Mouse (Mus musculus) heart, postnatal 0 days (tissue): Measurements from ENCODE around the gene Eid1.

ENCODE experiments used
- CTCF ChIP-seq: IDR thresholded peaks from 2 replicates; pipeline ENCODE4 v1.5.1; 2016; ENCODE audit warnings: antibody characterized with exemption, control low read depth, low read depth
- EP300 ChIP-seq: IDR thresholded peaks from 2 replicates; pipeline ENCODE4 v1.6.1; 2016; ENCODE audit warnings: antibody characterized with exemption, low read depth

DNA sequence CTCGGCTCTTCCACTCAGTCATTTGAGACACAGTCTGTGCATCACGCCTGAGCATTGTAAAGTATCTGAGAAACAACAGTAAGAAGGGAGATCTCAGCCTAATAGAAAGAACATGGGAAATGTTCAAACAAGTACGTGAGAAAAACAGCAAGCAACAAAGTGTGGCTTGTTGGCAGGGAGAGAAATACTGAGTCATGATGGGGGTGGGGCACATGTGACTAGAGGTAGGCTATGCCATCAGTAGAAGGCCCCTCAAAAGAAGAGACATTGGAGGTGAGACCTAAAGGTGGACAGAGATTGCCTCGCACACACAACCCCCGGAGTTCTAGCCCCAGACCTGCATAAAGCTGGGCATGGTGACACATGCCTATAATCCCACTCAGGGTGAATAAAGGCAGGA is 7.7 kb upstream of the Eid1 start:
- TF ChIP-seq CTCF (no peak), EP300 (no peak)
